Mouse (Mus musculus) gastrocnemius, postnatal 25 days (tissue): Measurements from ENCODE around the gene Ankdd1b. TPM values are rescaled to one million over a fixed set of nuclear protein-coding genes. Genes with fewer than 3 reads are reported as not detected.

ENCODE experiments used
- DNase-seq: peaks from one replicate; pipeline ENCODE4 v3.0.0; 2022
- long read RNA-seq, 2 experiments: library from polyadenylated mRNA; stranded (forward); transcript quantifications; one replicate each; pipeline ENCODE4 v2.0.0; 2021
- total RNA-seq, 2 experiments: library from RNA; stranded (reverse); gene quantifications; 1 replicate in 1 of 2; 2 replicates in 1 of 2; pipeline ENCODE4 v1.2.3; 2021

The Ankdd1b gene
- total RNA-seq, result not detected
- long read RNA-seq, experiment 1, partial matches to known transcripts, result 0 of 24 reads
- long read RNA-seq, experiment 1, other reads (novel, unspliced or antisense), result 24 of 24 reads
- long read RNA-seq, experiment 2, partial matches to known transcripts, result 0 of 9 reads
- long read RNA-seq, experiment 2, other reads (novel, unspliced or antisense), result 9 of 9 reads

DNA sequence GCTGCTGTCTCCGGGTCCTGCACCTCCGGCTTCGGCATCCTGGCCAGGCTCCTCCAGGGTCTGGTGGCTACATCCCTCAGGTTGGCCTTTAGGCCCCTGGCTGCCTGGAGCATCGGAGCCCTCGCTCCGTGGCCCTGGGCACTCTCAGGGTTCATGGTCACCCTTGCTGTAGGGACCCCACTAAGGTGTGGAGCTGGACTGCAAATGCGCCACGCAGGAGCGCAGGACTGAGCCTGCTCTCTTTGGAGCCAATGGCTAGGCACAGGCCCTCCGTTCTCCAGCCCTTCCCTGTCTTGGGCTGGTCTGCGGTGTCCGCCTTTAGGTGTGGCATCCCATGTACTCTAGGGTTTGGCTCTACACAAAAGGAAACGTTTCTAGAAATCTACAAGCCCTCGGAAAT is at the start of gene Ankdd1b:
Gene Ankdd1b (minus strand): TSS at position 242 of the 400 bp plus-strand sequence.
- no peak for DNase-seq

GRCm38 (mm10) chr13:96517335-96517734 is 46.3 kb upstream of the Ankdd1b start:
- no peak for DNase-seq

GRCm38 (mm10) chr13:96516249-96516648 is 45.3 kb upstream of the Ankdd1b start:
- DNase-seq, result no peak

- no peak for DNase-seq
Measured at GRCm38 (mm10) chr13:96514154-96514942, 43.4 kb upstream of the Ankdd1b start.

DNA sequence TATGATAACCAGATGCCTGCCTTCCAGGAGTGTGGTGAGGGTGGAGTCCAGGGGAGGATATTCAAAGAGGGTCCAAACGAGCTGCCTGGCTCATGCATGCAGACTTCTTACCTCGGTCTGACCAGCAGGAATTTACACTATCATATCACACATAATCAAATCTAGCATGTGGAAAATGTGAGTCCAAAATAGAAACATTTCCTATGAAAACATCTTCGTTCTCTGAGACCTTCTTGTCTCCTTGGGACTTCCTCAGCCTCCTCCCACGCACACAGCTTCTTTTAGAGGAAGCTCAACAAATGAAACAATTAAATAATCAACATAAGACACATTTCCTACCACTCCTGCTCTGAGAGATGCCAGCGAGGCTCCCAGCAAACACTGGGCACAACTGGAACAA is 40.9 kb upstream of the Ankdd1b start:
- no peak for DNase-seq

DNA sequence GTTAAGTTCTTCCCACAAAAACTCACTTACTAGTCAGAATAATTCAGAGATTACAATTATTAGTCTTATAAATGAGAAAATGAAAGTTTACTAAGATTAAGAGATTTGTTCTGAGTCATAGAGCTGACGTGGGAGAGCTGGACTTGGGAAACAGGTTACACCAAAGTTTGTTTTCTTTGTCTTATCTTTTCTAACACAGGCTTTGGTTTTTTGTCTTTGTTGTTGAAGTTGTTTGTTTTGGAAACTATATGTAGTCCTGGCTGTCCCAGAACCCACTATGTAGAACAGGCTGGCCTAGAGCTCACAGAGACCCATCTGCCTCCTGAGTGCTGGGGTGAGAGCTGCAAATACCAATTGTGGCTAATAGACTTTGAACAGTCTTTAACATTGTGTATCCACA is 40.3 kb upstream of the Ankdd1b start:
- DNase-seq, result no peak

DNA sequence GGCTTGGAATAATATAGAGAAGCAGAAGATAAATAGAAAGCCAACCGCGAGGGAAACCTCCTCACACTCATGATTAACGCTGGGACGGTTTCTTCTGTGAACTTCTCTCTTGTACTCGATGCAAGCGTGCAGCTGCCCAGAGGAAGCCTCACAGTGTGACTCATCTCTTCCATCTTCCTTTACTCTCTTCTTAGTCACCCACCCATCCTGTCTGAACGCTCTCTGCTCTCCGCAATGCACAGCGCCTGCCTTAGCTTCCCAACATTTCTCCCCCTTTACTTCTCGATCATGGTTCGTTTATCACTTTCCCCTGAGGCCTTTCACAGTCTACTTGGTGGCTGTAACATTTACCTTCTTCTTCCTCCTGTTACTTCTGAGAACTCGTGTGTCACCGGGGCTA is 39.6 kb upstream of the Ankdd1b start:
- no peak for DNase-seq

- DNase-seq, result no peak
Measured at GRCm38 (mm10) chr13:96507541-96507940, 36.5 kb upstream of the Ankdd1b start.

- DNase-seq, result no peak
Measured at GRCm38 (mm10) chr13:96506313-96506712, 35.3 kb upstream of the Ankdd1b start.

GRCm38 (mm10) chr13:96505661-96506060 is 34.7 kb upstream of the Ankdd1b start:
- no peak for DNase-seq

GRCm38 (mm10) chr13:96499891-96500290 is 28.9 kb upstream of the Ankdd1b start:
- no peak for DNase-seq

- no peak for DNase-seq
Measured at GRCm38 (mm10) chr13:96496630-96497029, 25.6 kb upstream of the Ankdd1b start.

GRCm38 (mm10) chr13:96490433-96490832 is 19.4 kb upstream of the Ankdd1b start, which contains the start of gene Gm17622:
TSS of gene Gm17622 (plus strand) at chr13:96490733.
- DNase-seq, result no peak

GRCm38 (mm10) chr13:96487968-96488367 is 17.0 kb upstream of the Ankdd1b start:
- DNase-seq, result no peak

GRCm38 (mm10) chr13:96487230-96487629 is 16.2 kb upstream of the Ankdd1b start:
- no peak for DNase-seq

GRCm38 (mm10) chr13:96478991-96479390 is 8.0 kb upstream of the Ankdd1b start:
- no peak for DNase-seq

DNA sequence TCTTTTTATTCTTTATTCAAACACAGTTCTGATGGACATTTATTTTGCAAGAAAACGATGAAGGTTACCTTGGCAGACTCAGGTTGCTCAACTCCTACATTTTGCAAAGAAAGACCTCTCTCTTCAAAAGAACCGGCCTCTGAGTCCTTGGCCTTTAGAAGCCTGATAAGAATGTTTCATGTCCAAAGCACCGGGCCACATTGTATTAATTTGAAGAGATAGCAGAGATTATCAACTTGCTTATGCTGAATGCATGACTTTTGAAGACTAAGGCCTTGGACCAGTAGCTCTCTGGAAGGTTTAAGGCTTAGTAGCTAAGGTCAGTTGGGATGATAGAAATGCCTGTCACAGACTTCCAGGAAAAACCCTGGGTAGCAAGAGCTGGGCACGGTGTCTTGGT is 6.2 kb upstream of the Ankdd1b start:
- no peak for DNase-seq

DNA sequence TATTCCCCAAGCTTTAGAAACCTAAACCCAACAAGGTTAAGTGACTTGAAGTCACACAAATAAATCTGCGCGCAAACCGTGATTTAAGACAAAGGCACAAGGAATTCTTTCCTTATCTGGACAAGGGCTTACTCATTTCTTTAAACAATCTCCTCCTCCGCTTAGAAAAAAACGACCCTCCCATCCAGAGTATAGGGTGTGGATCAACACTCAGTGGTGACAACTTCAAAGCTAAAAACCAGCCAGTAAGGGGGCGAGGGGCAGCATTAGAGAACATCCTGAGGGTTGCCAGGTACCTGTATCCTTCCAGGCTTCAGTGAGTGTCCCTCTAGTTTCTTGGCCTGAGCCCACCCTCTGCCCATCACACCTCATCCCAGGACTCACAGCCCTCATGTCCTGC is 442 bp downstream of the Ankdd1b start:
- DNase-seq, result no peak

- no peak for DNase-seq
Measured at GRCm38 (mm10) chr13:96468678-96469077, 2.3 kb downstream of the Ankdd1b start.

DNA sequence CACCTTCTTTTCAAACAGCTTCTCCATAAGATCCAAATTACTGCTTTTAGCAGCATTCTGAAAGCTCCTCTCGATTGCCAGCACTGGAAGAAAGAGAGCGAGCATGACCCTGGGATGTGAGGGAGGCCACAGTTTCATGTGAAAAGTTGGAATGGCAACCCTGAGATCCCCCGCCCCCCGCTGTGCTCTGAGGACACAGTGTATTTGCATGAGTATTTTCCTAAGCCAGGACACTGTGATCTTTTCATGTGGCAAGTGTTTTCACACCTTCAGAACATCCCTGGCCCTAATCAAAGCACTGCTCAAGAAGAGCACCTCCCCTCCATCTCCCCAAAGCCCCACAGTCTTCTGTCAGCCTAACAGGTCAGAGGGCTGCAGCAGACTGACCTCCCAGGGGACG is 5.7 kb downstream of the Ankdd1b start:
- no peak for DNase-seq

DNA sequence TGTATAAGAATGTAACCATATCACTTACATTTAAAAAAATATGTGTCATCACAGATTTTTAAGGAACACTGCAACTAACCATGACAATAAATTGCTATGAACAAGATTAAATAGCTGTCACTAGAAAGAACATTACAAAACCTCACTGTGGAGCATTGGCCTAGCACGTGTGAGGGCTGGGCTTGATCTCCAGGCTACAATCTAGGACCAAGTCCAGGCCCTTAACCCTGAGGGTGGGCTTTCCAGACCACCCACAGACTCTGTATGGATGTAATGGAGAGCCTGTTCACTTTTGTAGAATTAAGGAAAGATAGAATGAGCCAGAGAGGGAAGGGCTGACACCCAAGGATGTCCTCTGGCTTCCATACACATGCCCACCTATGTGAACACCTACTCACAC is 8.4 kb downstream of the Ankdd1b start:
- no peak for DNase-seq

- no peak for DNase-seq
Measured at GRCm38 (mm10) chr13:96458606-96459005, 12.4 kb downstream of the Ankdd1b start.

DNA sequence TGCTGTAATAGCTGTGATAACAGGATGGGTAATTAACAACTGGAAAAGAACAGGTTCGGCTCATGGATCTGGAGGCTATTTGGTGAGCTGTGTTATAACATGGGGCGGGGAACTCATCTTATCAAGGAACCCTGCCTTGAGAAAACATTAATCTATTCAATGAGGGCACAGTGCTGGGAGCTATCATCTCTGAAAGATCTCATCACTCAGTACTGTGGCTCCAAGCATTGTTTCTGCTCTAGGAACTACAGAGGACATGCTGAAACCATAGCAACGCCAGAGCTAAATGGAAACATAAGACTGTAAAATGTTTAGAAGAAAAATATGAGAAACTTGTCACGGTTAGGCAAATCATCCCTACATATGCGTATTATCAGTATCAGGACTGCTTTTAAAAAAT is 13.0 kb downstream of the Ankdd1b start:
- no peak for DNase-seq

GRCm38 (mm10) chr13:96457566-96457965 is 13.4 kb downstream of the Ankdd1b start:
- no peak for DNase-seq
